Mouse (Mus musculus): ENCODE measurements at regions not wholly inside any gene's neighbourhood (a gene's known extent, or its start where the extent isn't known, plus 50 kb on each side); places are given as distances from the start of the nearest gene placed in this dataset.

DNA sequence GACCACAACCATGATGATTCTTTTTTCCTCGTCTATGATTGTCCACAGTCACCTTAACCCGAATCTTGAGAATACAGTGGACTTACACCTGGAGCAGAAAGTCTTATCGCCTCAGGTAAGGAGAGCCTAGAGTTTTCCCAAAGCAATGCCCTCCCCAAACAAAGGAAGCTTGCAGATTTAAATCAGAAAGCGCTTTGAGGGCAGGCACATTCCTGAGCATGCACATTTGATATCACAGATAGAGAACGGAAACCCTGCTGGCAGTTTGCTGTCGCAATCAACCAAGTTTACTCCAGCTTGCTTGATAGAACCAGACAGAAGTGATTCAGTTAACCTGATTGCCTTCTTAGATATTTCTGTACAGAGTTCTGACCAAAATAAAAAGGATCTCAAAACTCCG lies 393.6 kb upstream of the Gm10131 start:
- in situ Hi-C loops (cut with MboI, MseI) = no loop called here

DNA sequence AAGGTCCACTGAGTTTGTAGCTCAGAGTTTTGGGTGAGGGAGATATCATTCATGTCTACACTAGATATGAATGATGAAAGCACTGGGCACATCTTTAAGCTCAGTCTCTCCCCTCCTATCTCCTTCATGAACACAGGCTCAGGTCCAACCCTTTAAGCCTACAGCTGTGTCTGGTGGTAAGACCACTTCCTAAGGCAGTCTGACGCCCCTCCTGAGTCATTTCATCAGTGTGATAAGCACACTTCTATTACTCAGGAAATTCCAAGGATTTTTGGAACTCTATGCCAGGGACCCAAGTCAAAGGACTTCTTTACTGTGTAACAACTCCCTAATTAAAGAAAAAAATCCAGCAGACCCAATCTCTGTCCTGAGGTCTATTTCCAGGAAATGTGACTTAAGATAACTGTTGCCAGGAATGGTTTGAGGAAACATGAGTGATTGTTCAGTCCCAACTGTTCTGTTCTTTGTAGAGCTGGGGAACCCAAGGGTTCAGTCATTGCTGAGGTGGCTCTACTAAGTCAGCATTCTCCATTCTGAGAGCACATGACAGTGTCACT lies 391.1 kb upstream of the Gm10131 start:
- in situ Hi-C loops (cut with MboI, MseI) = no loop called here

DNA sequence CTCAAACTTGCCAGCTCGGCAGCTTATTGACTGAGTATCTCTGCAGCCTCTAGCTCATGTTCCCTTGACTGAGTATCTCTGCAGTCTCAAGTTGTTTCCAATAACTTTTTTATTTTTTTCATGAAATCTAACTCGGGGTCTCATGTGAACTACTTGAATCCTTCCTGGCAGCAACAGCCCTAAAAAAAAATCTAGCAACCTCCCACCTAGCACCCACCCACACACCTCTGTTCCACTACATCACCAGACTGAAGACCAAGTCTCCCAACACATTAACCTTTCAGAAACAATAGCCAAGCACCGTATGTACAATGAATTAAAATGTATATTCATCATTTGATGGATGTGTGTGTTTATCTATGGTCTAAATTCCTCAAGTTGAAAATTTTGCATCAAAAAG lies 387.7 kb upstream of the Gm10131 start:
- in situ Hi-C loops (cut with MboI, MseI) = no loop called here

DNA sequence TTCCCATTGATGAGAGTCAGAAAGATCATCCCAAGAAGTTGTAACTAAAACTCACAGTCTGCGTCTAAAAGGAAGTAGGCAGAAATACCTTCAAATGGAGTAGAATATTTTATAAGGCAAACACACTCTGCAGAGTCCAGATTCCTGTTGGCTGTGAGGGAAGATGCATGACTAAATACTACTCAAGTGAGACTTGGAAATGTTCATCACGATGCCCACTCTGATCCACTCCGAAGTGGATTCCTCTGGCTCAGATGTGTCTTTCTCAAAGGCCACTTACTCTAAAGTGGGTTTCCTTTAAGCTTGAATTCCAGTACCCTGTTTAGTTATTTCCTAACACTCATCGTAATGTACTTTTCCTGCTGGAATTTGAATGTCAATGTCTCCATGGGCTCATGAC lies 385.2 kb upstream of the Gm10131 start:
- in situ Hi-C loops (cut with MboI, MseI) = no loop called here

DNA sequence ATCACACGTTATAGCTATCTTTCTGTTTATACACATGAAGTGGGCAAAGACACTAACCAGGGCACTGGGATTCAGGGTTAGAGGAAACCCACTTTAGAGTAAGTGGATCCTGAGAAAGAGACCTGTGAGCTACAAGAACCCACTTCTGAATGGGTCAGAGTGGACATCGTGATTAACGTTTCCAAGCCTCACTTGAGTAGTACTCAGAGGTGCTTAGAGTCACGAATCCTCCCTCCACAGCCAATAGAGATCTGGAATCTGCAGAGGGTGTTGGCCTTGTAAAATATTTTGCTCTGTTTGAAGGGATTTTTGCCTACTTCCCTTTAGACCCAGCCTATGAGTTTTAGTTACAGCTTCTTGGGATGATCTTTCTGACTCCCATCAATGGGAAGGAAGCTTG lies 384.4 kb upstream of the Gm10131 start:
- in situ Hi-C loops (cut with MboI, MseI) = no loop called here

DNA sequence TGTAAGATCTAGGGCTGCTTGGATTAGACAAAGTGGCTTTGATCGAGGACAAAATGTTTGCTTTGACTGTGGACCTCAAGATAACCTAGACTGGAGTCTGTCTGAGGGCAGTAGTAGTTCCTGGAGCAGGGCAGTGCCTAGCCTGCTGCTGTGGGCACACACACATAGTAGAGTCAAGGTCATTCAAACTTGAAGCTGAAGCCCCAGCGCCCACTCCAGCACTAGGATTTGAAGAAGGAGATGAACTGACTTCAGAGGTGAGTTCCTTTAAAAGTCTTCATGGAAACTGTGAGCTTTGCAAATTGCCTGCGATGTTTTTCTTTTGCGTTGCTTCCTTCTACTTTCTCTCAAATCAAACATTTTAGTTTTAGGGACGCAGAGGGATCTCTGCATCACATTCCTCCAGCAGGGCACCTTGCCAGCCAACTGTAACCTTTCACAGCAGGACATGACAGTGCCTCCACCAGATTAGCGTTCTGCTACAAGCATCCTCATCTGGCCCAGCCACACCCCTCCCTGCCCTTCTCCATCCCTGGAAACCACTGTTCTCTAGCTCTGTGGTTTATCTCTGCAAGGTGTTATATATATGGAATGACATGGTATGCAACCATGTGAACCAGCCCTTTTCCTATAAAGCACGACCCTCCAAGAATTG lies 377.3 kb upstream of the Gm10131 start:
- in situ Hi-C loops (cut with MboI, MseI) = loop anchor here (5.0 to 10.0 kb wide), 2 partner anchors 33 to 186 kb away; no protein-coding TSS in a partner anchor

DNA sequence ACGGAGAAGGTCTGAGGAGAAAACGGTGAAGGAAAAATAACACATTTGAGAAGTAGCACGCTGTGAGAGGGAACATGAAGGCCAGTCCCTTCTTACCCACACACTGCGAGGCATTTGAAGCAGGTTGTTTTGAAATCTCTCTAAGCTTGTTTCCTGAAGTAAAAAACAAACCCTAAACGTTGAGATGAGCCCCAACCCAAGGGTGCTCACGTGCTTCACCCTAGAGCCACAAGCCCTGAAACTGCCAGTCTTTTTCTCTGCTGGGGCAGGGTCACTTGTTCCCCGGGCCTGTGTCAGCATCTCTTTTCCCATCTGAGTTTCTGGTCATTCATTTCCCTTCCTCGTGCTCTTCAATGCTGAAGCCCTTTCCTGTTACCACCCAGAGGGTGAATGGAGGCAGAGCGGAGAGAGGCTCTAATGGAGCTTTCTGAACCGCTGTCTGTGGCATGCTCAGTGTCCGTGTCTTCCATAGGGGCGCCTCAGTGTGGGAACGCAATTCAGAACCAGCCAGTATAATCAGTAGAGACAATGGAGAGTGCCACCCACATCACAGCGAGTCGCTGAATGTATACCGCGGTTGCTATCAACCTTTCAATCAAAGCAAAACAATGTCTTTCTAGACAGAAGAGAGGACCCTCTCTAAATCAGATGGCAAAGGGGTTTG lies 375.0 kb upstream of the Gm10131 start:
- in situ Hi-C loops (cut with MboI, MseI) = loop anchor here (5.0 to 10.0 kb wide), 2 partner anchors 36 to 188 kb away; no protein-coding TSS in a partner anchor

DNA sequence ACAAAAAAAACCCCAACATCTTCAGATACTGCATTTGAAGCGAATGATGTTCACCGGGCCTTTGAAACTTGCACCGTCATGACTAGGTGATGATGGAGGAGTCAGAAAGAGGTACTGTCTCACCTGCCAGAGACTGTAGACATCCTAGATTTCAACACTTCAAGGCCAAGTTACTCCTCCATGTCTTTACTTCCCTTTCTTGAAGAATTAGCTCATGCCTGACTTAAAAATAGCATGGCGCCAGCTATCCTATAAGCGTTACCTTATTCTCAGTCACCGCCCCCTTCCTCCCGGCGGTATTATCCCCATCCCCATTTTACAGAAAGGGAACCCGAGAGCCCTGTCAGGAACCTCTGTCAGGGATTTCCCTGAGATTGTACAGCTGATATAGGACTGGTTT lies 374.4 kb upstream of the Gm10131 start:
- in situ Hi-C loops (cut with MboI, MseI) = loop anchor here (5.0 to 10.0 kb wide), 2 partner anchors 36 to 189 kb away; no protein-coding TSS in a partner anchor

DNA sequence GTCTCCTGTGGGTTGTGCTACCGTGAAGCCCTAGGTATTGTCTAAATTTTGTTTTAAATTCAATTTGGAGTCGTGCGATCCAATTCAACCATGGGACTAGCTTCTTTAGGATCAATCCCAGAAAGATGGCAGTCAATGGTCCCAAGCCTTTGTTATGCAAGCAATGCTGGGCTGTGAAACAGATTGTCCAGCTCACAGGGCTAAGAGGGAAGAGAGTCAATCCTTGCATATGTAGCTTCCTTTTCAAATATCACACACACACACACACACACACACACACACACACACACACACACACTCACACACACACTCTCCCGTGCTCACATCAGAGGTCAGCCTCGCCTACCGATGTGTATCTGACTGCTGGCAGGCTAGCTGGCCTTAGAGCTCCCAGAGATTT lies 373.8 kb upstream of the Gm10131 start:
- in situ Hi-C loops (cut with MboI, MseI) = loop anchor here (5.0 to 10.0 kb wide), 2 partner anchors 37 to 189 kb away; no protein-coding TSS in a partner anchor

DNA sequence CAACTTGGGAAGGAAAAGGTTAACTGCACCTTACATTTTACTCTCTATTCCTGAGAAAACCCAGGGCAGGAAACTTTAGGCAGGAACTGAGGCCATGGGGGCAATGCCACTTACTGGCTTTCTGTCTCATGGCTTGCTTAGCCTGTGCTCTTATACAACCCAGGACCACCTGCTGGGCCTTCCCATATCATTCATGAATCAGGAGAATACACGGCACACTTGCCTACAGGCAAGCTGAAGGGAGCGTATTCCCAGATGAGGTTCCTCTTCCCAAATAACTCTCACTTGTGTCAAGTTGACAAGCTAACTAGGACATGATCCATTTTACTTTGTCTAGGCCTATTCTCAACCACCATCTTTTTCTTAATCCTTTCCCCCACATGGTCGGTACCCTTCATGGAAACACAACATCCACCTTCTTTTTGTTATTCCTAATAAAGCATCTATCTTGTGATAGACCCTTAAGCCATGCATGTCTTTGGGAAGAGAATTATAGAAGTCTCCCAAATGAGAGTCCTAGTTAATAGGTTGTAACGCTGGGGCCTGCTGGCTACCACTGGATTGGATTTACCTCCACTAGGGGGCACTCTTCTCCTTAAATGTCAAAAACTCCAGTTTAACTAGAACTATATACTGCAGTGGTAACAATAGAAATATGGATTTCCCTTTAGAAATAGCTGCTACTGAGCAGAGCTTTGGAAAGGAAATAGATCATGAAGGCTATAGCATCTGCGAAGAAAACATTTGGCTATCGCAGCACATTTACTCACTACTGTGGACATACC lies 373.2 kb upstream of the Gm10131 start:
- in situ Hi-C loops (cut with MboI, MseI) = loop anchor here (5.0 to 10.0 kb wide), 6 partner anchors 38 to 333 kb away; no protein-coding TSS in a partner anchor

DNA sequence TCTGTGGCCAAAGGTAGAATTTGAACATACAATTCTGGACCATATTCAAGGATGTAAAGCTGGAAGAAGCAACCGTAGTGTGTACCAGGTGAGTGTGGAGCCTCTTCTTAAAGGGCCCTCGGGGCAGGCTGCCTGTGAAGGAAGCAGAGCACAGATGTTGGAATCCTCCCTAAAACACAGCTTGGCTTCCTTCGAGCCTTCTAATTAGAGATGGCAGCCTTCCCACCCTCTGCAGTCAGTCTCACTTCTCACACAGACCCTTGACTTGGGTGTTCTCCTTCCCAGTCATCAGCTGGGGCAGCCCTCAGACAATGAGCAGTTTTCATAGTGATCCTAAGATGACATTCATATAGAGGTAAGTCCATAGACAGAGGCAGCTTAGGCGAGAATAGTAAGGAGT lies 371.7 kb upstream of the Gm10131 start:
- in situ Hi-C loops (cut with MboI, MseI) = loop anchor here (5.0 to 10.0 kb wide), 5 partner anchors 86 to 334 kb away; no protein-coding TSS in a partner anchor

DNA sequence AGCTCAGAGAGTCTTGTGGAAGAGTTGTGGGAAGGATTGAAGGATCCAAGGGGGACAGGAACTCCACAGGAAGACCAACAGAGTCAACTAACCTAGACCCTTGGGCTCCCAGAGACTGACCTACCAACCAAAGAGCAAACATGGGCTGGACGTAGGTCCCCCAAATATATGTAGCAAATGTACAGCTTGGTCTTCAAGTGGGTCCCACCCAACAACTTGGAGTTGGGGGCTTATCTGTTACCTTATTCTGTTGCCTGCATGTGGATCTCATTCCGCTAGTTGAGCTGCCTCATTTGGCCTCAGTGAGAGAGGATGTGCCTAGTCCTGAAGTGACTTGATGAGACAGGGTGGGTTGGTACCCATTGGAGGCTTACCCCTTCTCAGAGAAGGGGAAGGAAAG lies 371.1 kb upstream of the Gm10131 start:
- in situ Hi-C loops (cut with MboI, MseI) = loop anchor here (5.0 to 10.0 kb wide), 5 partner anchors 85 to 335 kb away; no protein-coding TSS in a partner anchor

DNA sequence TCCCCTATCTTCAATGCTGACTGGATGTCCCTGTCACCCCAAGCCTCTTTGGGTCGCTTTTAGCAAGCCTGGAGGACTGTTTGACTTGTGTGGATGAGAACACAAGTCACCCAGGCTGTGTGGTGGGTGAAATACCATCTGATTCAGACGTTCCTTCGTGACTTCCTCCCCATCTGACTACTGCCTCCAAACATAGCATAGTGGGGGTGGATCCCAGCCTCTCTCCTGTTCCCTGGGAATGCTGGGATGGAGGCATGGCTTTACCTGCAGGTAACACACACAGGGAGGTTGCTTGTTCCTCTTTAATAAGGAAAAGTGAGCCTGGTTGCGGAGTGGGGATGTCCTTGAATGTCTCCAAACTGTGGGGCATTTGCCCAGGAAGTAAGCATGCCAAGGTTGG lies 369.0 kb upstream of the Gm10131 start:
- in situ Hi-C loops (cut with MboI, MseI) = loop anchor here (5.0 to 10.0 kb wide), 5 partner anchors 83 to 337 kb away; no protein-coding TSS in a partner anchor

DNA sequence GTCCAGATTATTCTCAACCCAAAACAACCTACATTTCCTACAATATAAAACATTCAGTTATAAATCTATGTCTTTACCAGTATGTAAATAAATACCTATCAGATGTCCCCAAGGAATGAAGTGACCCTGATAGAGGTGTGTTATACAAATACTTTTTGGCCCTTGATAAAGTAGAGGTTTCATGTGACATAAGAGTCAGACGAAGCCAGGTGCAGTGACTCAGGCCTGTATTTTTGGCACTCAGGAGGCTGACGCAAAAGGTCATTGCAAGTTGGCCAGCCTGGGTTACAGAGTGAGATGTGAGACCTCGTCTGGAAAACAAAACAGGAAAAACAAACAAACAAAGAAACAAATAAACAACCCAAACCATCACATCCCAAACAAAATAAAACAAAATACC lies 367.4 kb upstream of the Gm10131 start:
- in situ Hi-C loops (cut with MboI, MseI) = no loop called here

DNA sequence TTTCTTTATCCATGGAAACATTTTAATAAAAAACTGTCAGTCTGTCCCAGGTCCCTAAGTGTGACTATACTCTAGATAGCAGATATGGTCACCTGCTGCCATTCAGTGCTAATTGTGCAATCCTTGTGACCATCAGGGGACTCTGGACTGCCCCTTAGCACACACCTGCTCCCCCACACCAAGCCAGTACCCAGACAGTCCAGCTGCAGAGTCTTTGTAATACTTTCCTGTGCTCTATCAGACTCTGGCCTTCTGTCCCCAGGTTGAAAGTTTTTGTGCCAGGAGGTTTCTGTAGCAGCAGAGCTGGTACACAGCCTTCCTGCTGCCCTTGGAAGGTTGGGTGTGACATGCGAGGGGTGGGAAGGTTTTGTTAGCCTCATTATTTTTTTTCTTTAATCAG lies 366.9 kb upstream of the Gm10131 start:
- in situ Hi-C loops (cut with MboI, MseI) = no loop called here

DNA sequence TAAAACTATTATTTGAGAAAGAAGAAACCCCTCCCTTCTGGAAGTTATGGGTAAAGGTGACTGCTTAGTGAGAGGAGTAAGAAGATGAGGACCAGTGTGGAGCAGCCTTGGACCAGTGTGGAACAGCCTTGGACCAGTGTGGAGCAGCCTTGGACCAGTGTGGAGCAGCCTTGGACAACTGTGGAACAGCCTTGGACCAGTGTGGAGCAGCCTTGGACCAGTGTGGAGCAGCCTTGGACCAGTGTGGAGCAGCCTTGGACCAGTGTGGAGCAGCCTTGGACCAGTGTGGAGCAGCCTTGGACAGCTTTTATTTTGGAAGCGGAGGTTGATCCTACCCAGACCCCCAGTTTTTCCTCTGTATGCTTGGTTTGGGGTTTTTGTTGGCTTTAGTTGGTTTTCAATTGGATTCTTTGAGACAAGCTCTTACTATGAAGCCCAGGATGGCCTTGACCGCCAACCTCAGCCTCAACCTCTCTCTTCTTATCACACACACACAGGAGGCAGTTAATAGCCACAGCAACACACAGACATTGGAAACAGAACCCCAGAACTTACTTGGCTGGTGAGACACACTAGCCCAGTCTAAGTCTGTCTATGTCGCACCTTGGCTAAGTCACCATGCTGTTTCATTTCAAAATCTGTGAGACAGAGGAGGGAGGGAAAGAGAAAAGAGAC lies 364.7 kb upstream of the Gm10131 start:
- in situ Hi-C loops (cut with MboI, MseI) = no loop called here

DNA sequence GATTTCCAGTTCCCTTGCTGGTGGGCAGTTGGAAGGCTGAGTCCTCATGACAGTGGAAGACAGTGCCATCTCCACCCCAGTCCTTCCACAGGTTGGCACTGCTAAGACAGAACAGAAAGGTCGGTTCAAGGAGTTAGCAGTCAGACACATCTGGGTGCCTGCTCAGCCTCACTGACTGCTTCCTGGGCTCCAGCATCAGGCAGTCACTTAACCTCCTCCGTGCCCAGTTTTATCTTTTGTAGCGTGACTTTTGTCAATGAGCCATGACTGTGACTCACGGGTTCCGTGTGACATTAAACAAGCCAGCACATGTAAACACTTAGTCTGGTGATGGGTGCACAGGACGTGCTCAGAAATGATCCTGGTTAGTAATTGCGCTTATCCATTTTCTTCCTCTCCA lies 363.1 kb upstream of the Gm10131 start:
- in situ Hi-C loops (cut with MboI, MseI) = no loop called here

DNA sequence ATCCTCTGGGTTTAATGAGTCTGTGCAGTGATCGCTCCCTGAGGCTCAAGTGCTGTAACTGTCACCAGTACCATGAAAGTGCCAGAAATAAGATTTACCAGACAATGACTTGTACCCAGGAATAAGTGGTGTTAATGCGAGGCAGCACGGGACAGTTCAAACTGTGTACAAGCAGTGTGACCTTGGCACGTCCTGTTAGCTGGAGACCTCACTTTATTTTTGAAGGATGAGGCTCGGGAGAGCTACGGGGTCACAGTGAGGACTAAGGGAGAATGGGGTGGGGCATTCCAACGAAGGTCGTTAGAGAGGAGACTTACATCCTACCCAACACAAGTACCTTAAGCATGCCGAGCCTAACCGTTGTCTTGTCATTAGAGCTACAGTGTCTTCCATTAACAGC lies 362.2 kb upstream of the Gm10131 start:
- in situ Hi-C loops (cut with MboI, MseI) = no loop called here

DNA sequence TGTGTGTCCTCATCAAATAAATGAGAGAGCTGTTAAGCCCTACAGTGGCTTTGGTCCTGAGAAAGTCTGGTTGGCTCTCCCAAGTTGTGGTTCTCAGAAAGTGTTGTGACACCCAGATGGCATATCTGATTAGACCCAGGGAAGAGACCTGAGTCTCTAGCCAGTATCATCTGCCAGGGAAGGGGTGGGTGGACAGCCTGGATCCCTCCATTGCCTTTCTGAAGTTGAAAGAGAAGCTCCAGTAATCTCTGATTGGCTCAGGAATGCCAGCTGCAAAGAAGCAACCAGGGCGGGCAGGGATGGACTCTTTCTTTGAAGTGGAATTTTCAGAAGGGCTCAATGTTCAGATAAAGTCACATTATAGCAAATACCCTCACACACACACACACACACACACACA lies 361.8 kb upstream of the Gm10131 start:
- in situ Hi-C loops (cut with MboI, MseI) = no loop called here

DNA sequence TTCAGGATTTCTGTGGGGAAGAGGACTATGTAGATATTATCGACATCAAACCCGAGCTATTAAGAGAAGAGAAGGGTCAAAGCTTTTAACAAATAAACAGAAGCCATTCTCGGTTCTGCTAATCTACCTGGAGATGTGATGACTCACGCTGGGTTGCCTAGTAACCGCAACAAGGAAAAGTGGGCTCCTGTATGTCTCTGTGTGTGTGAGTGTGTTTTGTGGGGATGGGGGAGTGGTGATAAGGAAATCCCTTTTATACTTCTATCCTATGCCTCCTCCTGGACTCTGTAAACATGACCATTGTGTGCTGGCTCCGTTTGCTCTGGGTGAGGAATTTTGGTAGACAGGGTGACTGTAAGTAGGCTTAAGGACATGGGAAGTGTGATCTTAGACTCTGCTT lies 361.3 kb upstream of the Gm10131 start:
- in situ Hi-C loops (cut with MboI, MseI) = no loop called here

DNA sequence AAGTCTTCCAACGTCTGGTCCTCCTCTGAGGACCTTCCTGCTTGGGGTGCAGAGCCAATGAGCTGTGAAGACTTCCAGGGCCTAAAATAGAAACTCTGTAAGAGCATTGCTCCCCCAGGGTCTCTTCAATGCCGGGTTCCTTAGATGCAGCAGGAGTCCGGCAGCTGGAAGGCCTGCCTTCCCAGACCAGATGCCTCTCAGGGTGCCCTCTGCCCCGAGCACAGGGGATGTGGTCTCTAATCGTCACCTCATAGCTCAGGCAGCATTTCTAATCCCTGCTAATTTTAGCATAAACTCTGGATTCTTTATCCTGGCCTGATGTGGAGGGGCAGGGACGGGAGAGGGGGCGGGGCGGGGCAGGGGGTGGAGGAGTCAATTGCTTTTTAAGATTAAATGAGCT lies 360.9 kb upstream of the Gm10131 start:
- in situ Hi-C loops (cut with MboI, MseI) = no loop called here

All from T-helper 17 cell (primary cell).